Mouse (Mus musculus) adrenal gland, adult 8-10 months (tissue): ENCODE measurements around the gene Slc35f3. TPM values are rescaled to one million over a fixed set of nuclear protein-coding genes. Genes with fewer than 3 reads are reported as not detected.

Source experiments
- DNase-seq: peaks from one replicate; pipeline ENCODE4 v3.0.0; 2022
- total RNA-seq, 4 experiments: library from RNA; stranded (reverse); gene quantifications; 2 replicates each; pipeline ENCODE4 v1.2.4; 2022

The Slc35f3 gene
- 1 to 10 TPM in 2 of 4 experiments, under 1 TPM in 2; 0.24 to 2.1 (median 1.3) TPM for total RNA-seq

DNA sequence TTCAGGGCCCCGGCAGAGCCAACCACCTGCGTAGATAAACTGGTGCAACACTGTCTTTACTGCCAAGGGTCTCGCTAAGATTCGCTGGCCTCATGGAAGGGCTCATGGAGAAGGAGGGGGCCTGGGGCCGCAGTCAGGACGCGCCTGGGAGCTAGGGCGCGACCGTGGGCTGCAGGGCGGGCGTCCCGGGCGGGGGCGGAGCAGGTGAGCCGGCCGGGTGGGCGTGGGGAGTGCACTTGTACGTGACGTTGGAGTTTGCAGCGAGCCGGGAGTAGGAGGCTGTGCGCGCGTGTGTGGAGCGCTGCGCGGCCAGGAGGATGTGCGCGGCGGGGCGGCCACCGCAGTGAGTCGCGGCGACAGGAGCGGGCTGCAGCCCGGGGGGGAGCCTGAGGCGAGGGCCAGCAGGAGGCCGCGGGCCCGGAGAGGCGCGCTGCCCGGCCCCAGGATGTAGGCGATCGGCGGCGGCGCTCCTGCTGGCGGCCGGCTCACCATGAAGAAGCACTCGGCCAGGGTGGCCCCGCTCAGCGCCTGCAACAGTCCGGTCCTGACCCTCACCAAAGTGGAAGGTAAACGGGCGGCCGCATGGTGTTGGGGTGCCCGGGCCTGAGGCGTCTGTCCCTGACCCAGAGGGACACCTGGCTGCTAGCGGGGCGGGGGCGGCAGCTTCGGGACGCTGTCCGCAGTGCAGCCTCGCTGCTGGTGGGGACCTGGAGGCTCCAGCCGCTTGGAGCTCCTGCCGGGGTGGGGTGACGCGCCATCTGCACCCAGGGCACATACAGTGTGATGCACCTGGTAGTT, at the start of gene Slc35f3:
TSS of gene Slc35f3 (plus strand) at position 263 of the 798 bp plus-strand sequence.
- DNase-seq, result no peak

- DNase-seq, result no peak
Measured at GRCm38 (mm10) chr8:126250486-126250885, 47.9 kb upstream of the Slc35f3 start.

GRCm38 (mm10) chr8:126256585-126257391, 41.6 kb upstream of the Slc35f3 start:
- DNase-seq, result no peak

DNA sequence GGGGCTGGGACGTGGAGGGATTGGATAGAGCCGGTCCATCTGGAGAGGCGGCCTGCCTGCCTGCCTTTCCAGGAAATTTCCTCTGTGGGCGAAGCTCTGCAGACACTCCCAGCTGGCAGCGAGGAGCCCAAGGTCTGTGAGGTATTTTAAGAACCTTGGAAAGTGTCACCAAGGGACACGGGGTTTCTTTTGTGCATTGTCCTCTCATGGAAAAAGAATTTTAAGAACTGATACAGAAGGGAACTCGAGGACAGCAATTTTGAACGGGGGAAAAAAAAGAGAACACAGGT, 41.0 kb upstream of the Slc35f3 start:
- DNase-seq, result no peak

DNA sequence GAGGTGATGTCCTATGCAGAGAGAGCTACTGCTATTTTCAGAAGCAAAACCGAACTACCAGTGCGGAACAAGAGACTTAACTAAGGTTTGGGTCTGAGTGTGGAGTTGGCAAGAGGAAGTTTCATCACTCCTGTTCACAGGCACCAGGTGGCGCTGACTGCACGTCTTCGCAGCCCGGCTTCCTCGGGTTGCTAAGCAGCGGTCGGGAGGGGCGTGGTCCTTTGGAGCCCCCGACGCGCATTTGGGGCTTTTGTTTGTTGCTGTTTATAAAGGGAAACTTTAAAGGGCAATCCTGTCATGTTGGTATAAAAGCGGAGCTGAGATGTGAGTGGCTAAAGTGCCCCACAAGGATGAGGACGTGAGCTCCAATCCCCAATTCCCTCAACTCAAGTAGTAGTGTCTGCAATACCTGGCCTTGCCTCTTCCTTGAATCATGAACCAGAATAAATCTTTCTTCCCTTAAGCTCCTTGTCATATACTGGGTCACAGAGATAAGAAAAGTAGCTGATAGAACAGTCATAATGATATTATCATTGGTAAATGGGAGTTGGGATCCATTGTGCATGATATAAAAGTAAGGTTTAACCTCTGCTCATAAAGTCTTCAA, 40.1 kb upstream of the Slc35f3 start:
- DNase-seq, result peak; percentile 56

GRCm38 (mm10) chr8:126265186-126265585, 33.2 kb upstream of the Slc35f3 start:
- DNase-seq, result no peak

GRCm38 (mm10) chr8:126267118-126267517, 31.2 kb upstream of the Slc35f3 start:
- no peak for DNase-seq

DNA sequence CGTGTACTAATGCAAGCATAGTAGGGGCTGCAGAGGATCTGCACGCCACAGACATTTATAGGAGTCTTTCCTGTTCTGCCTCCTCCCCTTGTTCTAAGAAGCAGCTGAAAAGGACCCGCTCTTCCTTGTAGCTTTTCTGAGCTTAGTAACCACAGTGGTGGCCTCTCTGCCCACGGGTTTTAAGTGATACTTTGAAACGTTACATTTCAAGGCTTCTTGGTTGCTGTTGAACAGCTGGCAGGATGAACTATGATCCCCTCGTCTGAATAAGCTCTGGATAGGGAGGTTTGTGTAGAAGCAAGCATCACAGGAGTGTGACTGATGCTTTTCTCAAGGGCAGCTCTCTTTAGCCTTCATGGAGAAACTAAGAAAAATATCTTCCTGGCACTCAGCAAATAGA, 28.6 kb upstream of the Slc35f3 start:
- DNase-seq, result no peak

GRCm38 (mm10) chr8:126272445-126272844, 25.9 kb upstream of the Slc35f3 start:
- DNase-seq, result no peak

DNA sequence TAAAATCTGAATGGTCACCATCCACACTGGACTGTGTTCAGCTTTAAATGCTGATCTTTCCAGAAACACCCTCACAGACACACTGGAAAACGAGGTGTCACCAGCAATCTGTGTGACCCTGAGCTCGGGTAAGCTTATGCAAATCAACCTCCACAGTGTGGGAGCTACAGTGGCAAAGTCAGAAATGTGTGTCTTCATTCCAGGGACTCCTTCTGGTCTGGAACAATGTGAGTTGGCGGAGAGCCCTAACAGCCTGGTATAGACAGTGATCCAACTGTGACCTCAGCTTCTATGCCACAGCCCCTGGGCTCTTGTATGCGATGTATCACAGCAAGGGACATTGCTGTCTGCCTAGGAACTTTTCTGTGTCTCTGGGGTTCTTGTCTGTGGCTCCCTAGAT, 25.3 kb upstream of the Slc35f3 start:
- no peak for DNase-seq

DNA sequence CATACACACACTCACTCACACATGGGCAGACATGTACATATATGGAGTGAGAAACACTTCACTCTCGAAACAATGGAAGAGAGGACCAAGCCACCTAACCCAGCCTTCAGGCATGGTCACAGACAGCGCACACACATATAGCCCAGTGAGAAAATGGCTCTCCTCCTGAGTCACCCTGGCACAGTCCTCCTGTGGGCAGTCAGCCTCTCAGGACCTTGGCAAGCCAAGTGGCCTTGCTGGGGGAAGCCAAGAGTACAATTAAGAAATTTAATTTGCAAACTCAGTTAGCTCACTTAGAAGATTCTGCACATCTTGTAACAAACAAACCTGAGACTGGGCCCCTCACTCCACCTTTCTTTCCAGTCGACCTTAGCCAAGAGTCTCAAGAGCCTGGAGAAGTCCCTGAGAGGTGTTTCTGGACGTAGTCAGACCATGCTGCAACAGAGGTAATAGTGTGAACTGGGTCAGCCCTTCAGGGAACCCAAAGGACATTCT, 23.4 kb upstream of the Slc35f3 start:
- peak; percentile 73 for DNase-seq

GRCm38 (mm10) chr8:126275886-126276285, 22.5 kb upstream of the Slc35f3 start:
- DNase-seq, result peak; percentile 58

GRCm38 (mm10) chr8:126291951-126292350, 6.4 kb upstream of the Slc35f3 start:
- peak; percentile 68 for DNase-seq

- DNase-seq, result peak; percentile 30
Measured at GRCm38 (mm10) chr8:126297284-126297845, 993 bp upstream of the Slc35f3 start.

- DNase-seq, result no peak
Measured at GRCm38 (mm10) chr8:126299333-126299732, 975 bp downstream of the Slc35f3 start.

- no peak for DNase-seq
Measured at GRCm38 (mm10) chr8:126300350-126300749, 2.0 kb downstream of the Slc35f3 start.

DNA sequence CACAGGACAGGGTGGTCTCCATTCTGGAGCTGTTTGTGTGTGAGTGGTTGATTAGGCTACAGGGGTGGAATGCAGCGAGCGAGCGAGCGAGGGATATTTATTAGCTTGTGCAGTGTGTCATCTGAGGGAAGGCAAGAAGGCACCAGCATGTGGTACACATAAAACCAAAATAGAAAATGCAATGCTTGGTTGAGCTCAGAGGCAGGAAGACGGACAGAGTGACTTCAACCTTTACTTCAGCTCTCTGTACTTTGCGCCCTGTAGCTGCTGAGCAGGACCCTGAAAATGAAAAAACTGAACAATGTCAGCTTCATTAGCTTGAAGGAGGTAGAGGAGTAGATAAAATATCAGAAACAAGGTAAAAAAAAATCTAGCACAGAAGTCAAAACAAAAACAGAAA, 3.2 kb downstream of the Slc35f3 start:
- DNase-seq, result no peak

GRCm38 (mm10) chr8:126307164-126307563, 8.8 kb downstream of the Slc35f3 start:
- DNase-seq, result no peak

- peak; percentile 51 for DNase-seq
Measured at GRCm38 (mm10) chr8:126309015-126309414, 10.7 kb downstream of the Slc35f3 start.

DNA sequence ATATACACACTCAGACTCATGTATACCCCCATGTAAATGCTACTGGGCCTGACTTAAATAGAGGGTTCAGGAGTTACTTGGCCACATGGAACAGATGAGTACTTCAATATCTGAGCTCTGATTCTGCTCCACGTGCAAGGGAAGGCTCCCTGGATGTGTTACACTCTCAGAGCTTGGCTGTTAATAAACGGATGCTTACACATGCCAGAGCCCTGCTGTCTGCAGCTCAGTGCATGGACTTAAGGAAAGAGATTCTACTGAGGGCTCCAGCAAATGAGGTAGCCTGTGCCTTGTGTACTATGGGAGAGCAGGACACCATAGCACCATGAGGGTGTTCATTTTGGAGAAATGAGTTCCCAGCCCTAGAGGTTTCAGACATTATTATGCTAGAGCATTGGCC, 26.6 kb downstream of the Slc35f3 start:
- DNase-seq, result no peak

- no peak for DNase-seq
Measured at GRCm38 (mm10) chr8:126326136-126326535, 27.8 kb downstream of the Slc35f3 start.

GRCm38 (mm10) chr8:126326731-126327130, 28.4 kb downstream of the Slc35f3 start:
- no peak for DNase-seq

DNA sequence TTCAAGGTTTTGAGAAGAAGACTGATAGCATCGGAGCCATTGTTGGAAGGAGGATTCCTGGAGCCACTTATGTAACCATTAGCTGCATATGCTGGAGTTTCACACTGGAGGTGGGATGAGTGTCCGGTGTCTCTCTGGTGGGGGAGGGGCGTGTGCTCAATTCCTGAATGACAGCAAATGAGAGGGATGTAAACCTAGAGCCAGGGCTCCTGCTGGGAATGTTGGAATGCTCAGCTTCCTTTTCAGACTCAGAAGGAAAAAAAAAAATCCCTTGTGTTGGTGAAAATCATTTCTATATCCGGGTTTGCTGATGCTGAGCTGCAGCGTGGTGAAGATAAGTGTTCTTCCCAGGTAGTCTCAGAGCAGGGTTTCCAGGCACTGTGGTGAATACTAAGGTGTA, 29.4 kb downstream of the Slc35f3 start:
- DNase-seq, result no peak
